Mouse (Mus musculus) embryonic facial prominence, embryonic 10.5 days (tissue): ENCODE results near the gene Trp73. TPM values are rescaled to one million over a fixed set of nuclear protein-coding genes. Genes with fewer than 3 reads are reported as not detected.

Source experiments
- DNase-seq: peaks from one replicate; pipeline ENCODE4 v3.0.0-alpha.2; 2017; ENCODE audit warnings: low spot score
- H3K27ac ChIP-seq: fragments of 300-500 bp; sonication (generic); replicated peaks from 2 replicates; pipeline ENCODE4 v1.5.1; 2016; ENCODE audit warnings: mild to moderate bottlenecking
- H3K27me3 ChIP-seq: fragments of 300-500 bp; sonication (generic); replicated peaks from 2 replicates; pipeline ENCODE4 v1.6.1; 2016; ENCODE audit warnings: low read depth, mild to moderate bottlenecking; ENCODE audit not compliant: poor library complexity, severe bottlenecking
- H3K36me3 ChIP-seq: fragments of 300-500 bp; sonication (generic); replicated peaks from 2 replicates; pipeline ENCODE4 v1.6.1; 2016; ENCODE audit warnings: mild to moderate bottlenecking, moderate library complexity
- H3K4me1 ChIP-seq: fragments of 300-500 bp; sonication (generic); 2 replicates; pipeline ENCODE4 v1.6.1; 2016
- H3K4me3 ChIP-seq: fragments of 300-500 bp; sonication (generic); 2 replicates; pipeline ENCODE4 v1.5.1; 2016; ENCODE audit warnings: mild to moderate bottlenecking, moderate library complexity
- H3K9me3 ChIP-seq: fragments of 300-500 bp; sonication (generic); 2 replicates; pipeline ENCODE4 v1.6.1; 2016; ENCODE audit warnings: mild to moderate bottlenecking
- WGBS: fragments of 180-500 bp; shearing (Covaris S2); methylation state at CpG from one replicate; pipeline ENCODE4 v1.1.7; 2016; 5-methylcytosine and 5-hydroxymethylcytosine counted together
- polyA plus RNA-seq: library from polyadenylated mRNA; unstranded; fragments of >200 nt; fragmentation: Nextera tagmentation; extraction: Ambion mirVana; gene quantifications from 2 replicates; pipeline ENCODE4 v1.2.1, GENCODE M21; 2016

Gene Trp73
- polyA plus RNA-seq, 1 experiment from 2014 or later = 0.97 TPM

- Histone ChIP-seq H3K4me3 (no peak overlapping the region), H3K9me3 (no peaks in the 10 kb centered on the region), H3K4me1 (peaks cover 24% of the 10 kb centered on the region), H3K27me3 (peaks cover 7% of the 10 kb centered on the region; the same call in 1 of the 2 replicates), H3K36me3 (peaks cover 7% of the 10 kb centered on the region), H3K27ac (no peak overlapping the region)
- WGBS = 15% methylated on average over 7 of the region's 7 CpGs
- DNase-seq = peak; percentile 82
These were observed 23.3 kb upstream of the Trp73 start for GRCm38 (mm10) chr4:154163296-154163695.

GRCm38 (mm10) chr4:154160538-154161390 lies 20.8 kb upstream of the Trp73 start, which contains the start of gene Tprgl:
Gene Tprgl (minus strand): TSS chr4:154160666.
- no peaks in the 10 kb centered on the region for H3K9me3 ChIP-seq
- peaks cover 24% of the 10 kb centered on the region for H3K4me1 ChIP-seq
- no peaks in the 10 kb centered on the region for H3K27me3 ChIP-seq
- peak; percentile 98 for DNase-seq
- WGBS = under 1% methylated on average over 75 of the region's 75 CpGs
- H3K36me3 ChIP-seq = peaks cover 33% of the 10 kb centered on the region
- H3K27ac ChIP-seq = peak within 1 kb of the TSS; percentile 80
- H3K4me3 ChIP-seq = peak within 1 kb of the TSS; percentile 95

- H3K36me3 ChIP-seq = peaks cover 40% of the 10 kb centered on the region
- peaks cover 27% of the 10 kb centered on the region for H3K4me1 ChIP-seq
- DNase-seq = no peak
- H3K9me3 ChIP-seq = no peaks in the 10 kb centered on the region
- peak overlapping the region; percentile 95 for H3K4me3 ChIP-seq
- WGBS = 3% methylated on average over 47 of the region's 47 CpGs
- peak overlapping the region; percentile 80 for H3K27ac ChIP-seq
- no peaks in the 10 kb centered on the region for H3K27me3 ChIP-seq
These were observed 20.0 kb upstream of the Trp73 start for GRCm38 (mm10) chr4:154159961-154160537.

GRCm38 (mm10) chr4:154159002-154159401 lies 19.0 kb upstream of the Trp73 start:
- 25% methylated on average over 6 of the region's 6 CpGs for WGBS
- Histone ChIP-seq H3K27me3 (no peaks in the 10 kb centered on the region), H3K9me3 (no peaks in the 10 kb centered on the region), H3K4me3 (peak overlapping the region; percentile 95; the same call in 1 of the 2 replicates), H3K36me3 (peaks cover 50% of the 10 kb centered on the region), H3K27ac (no peak overlapping the region), H3K4me1 (peaks cover 31% of the 10 kb centered on the region)
- peak; percentile 83 for DNase-seq

DNA sequence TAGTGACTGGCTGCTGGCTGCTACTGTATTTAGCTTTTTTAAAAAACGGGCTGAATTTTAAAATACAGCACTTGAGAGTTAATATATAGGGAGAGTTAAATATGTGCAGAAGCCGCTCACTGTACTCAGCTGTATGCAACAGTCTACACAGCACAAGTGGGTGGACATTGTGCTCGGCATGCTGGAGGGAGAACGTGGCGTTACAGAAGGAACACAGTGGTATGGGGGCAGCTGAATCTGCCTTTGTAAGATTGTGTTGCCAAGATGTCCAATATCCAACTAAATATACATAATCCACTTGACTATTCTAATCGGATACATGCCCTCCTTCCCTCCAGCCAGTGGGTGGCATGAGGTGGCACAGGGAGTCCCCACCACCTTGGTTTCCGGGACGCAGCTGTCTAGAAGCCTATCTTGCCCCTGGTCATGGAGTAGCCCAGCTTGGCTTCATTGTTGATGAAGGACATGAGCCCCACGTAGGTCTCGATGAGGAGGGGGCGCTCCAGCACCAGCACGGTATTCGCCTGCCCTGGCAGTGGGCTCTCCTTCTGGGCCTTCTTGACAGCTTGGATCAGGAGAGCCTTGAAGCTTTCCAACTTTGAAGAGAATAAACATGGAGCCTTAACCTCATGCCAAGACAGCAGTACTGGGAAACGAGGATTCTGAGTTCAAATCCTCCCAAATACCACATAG lies 18.1 kb upstream of the Trp73 start:
- no peaks in the 10 kb centered on the region for H3K27me3 ChIP-seq
- H3K4me3 ChIP-seq = no peak overlapping the region
- peaks cover 31% of the 10 kb centered on the region for H3K4me1 ChIP-seq
- no peak overlapping the region for H3K27ac ChIP-seq
- no peaks in the 10 kb centered on the region for H3K9me3 ChIP-seq
- WGBS = 94% methylated on average over 14 of the region's 14 CpGs
- DNase-seq = no peak
- H3K36me3 ChIP-seq = peaks cover 57% of the 10 kb centered on the region

DNA sequence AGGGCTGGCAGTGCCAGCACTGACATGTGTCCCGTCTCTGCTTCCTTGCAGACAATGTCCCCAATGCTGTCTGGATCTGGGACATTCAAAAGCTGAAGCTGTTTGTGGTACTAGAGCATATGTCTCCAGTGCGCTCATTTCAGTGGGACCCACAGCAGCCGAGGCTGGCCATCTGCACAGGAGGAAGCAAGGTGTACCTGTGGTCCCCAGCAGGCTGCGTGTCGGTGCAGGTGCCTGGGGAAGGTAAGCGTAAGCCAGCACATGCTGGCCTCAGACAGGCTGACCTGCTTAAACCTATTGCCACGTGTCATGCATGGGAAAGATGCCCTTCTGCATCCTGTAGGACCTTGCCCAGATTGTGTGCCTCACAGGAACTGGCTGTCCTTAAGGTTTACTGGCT lies 16.0 kb upstream of the Trp73 start:
- Histone ChIP-seq H3K9me3 (no peaks in the 10 kb centered on the region), H3K27me3 (no peaks in the 10 kb centered on the region), H3K27ac (no peak overlapping the region), H3K36me3 (peaks cover 78% of the 10 kb centered on the region), H3K4me1 (peaks cover 25% of the 10 kb centered on the region), H3K4me3 (no peak overlapping the region)
- no peak for DNase-seq
- WGBS = 85% methylated on average over 7 of the region's 7 CpGs

GRCm38 (mm10) chr4:154154104-154154503 lies 14.1 kb upstream of the Trp73 start:
- Histone ChIP-seq H3K27me3 (no peaks in the 10 kb centered on the region), H3K27ac (no peak overlapping the region), H3K36me3 (peaks cover 97% of the 10 kb centered on the region), H3K9me3 (no peaks in the 10 kb centered on the region), H3K4me1 (peaks cover 10% of the 10 kb centered on the region), H3K4me3 (no peak overlapping the region)
- 68% methylated on average over 11 of the region's 11 CpGs for WGBS
- DNase-seq = no peak

DNA sequence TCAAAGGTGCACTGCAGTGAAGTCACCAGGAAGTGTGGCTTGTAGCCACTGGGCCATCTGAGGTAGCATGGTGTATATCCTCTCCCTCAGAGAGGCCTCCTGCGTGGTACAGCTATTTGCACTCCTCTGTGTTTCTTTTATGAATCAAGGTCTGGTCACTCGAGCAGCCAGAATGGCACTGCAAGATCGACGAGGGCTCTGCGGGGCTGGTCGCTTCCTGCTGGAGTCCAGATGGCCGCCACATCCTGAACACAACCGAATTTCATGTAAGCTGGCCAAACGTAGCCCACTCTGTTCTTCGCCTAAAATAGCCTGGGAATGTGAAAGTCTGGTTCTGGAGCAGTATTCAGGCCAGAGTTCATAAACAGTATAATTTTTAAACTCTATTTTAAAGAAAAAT lies 6.3 kb upstream of the Trp73 start:
- H3K27ac ChIP-seq = no peak overlapping the region
- 84% methylated on average over 10 of the region's 10 CpGs for WGBS
- peaks cover 19% of the 10 kb centered on the region for H3K27me3 ChIP-seq
- H3K4me3 ChIP-seq = no peak overlapping the region
- no peak for DNase-seq
- peaks cover 54% of the 10 kb centered on the region for H3K36me3 ChIP-seq
- peaks cover 15% of the 10 kb centered on the region for H3K4me1 ChIP-seq
- H3K9me3 ChIP-seq = no peaks in the 10 kb centered on the region

- peaks cover 31% of the 10 kb centered on the region for H3K4me1 ChIP-seq
- H3K27ac ChIP-seq = no peak overlapping the region
- peaks cover 35% of the 10 kb centered on the region for H3K27me3 ChIP-seq
- 85% methylated on average over 3 of the region's 3 CpGs for WGBS
- no peak overlapping the region for H3K4me3 ChIP-seq
- H3K9me3 ChIP-seq = no peaks in the 10 kb centered on the region
- DNase-seq = no peak
- H3K36me3 ChIP-seq = peaks cover 37% of the 10 kb centered on the region
These were observed 4.7 kb upstream of the Trp73 start for GRCm38 (mm10) chr4:154144712-154145111.

DNA sequence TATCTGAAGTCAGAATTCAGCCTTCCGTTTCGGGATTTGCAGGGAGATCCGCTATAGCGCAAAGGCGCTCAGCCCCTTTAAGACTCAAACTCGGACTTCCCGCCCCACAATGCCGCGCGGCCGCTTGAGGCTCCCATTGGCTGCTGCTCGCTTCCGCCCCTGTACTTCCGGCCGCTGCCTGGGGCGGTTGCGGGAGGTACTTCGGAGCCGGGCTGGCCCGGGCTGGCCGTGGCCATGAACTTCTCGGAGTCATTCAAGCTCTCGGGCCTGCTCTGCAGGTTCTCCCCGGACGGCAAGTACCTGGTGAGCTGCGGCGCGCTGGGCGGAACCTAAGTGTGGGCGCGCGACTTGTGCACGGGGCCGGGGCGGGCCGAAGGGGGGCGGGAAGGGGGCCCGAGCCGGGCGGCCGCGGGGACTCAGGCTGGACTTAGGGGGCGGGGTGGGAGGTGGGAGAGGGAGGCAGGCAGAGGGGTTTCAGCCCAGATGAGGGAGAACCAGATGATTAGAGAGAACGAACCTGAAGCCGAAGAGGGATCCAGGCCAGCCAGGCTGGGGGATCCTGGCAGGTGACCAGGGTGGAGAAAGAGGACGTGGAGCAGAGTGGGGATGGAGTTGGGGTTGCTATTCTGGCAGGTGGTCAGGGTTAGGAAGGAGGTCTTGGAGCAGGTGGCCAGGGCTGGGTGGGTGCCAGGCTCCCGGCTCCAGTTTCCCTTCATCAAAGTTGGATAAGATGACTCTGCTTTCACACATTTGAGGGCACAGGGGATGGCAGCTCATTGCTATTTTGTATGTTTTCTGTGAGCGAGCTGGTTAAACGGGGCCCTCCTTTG lies 2.4 kb upstream of the Trp73 start, which contains the start of gene Wrap73:
Gene Wrap73, plus strand, starts transcription at position 162 of the 830 bp plus-strand sequence.
- Histone ChIP-seq H3K36me3 (peaks cover 15% of the 10 kb centered on the region), H3K4me1 (peaks cover 36% of the 10 kb centered on the region), H3K9me3 (no peaks in the 10 kb centered on the region), H3K27ac (peak within 1 kb of the TSS; percentile 90), H3K27me3 (peaks cover 58% of the 10 kb centered on the region), H3K4me3 (peak within 1 kb of the TSS; percentile 84)
- DNase-seq = peak; percentile 96
- WGBS = 3% methylated on average over 49 of the region's 49 CpGs

GRCm38 (mm10) chr4:154141009-154141867 lies 1.2 kb upstream of the Trp73 start:
- DNase-seq = peak; percentile 57
- H3K4me1 ChIP-seq = peaks cover 36% of the 10 kb centered on the region
- no peak overlapping the region for H3K27ac ChIP-seq
- peaks cover 70% of the 10 kb centered on the region for H3K27me3 ChIP-seq
- peaks cover 3% of the 10 kb centered on the region for H3K36me3 ChIP-seq
- H3K9me3 ChIP-seq = no peaks in the 10 kb centered on the region
- H3K4me3 ChIP-seq = peak overlapping the region; percentile 84
- WGBS = 2% methylated on average over 42 of the region's 42 CpGs
